Mouse (Mus musculus): ENCODE results near the gene Olfr48. TPM values are rescaled to one million over a fixed set of nuclear protein-coding genes. Genes with fewer than 3 reads are reported as not detected.

Olfr48 gene
- polyA plus RNA-seq, 1 experiment from 2014 or later: not detected

Other genes starting within 250 kb of the Olfr48 start
- not detected in 2 replicates for gene Olfr1247, start 234.1 kb downstream of the Olfr48 start, polyA plus RNA-seq (2014; fragmentation: Nextera tagmentation; extraction: Ambion mirVana)
- gene Olfr1248, start 230.0 kb downstream of the Olfr48 start, polyA plus RNA-seq (2014; fragmentation: Nextera tagmentation; extraction: Ambion mirVana): not detected in 2 replicates
- not detected in 2 replicates for gene Olfr1249, start 213.2 kb downstream of the Olfr48 start, polyA plus RNA-seq (2014; fragmentation: Nextera tagmentation; extraction: Ambion mirVana)
- gene Olfr1250, start 186.7 kb downstream of the Olfr48 start, polyA plus RNA-seq (2014; fragmentation: Nextera tagmentation; extraction: Ambion mirVana): not detected in 2 replicates
- gene Olfr1251, start 176.3 kb downstream of the Olfr48 start, polyA plus RNA-seq (2014; fragmentation: Nextera tagmentation; extraction: Ambion mirVana): not detected in 2 replicates
- not detected in 2 replicates for gene Olfr1252, start 123.2 kb downstream of the Olfr48 start, polyA plus RNA-seq (2014; fragmentation: Nextera tagmentation; extraction: Ambion mirVana)
- not detected in 2 replicates for gene Olfr1253, start 91.1 kb downstream of the Olfr48 start, polyA plus RNA-seq (2014; fragmentation: Nextera tagmentation; extraction: Ambion mirVana)
- gene Olfr1254, start 54.6 kb downstream of the Olfr48 start, polyA plus RNA-seq (2014; fragmentation: Nextera tagmentation; extraction: Ambion mirVana): not detected in 2 replicates
- gene Olfr1255, start 36.2 kb downstream of the Olfr48 start, polyA plus RNA-seq (2014; fragmentation: Nextera tagmentation; extraction: Ambion mirVana): not detected in 2 replicates
- gene Olfr1256, start 6.7 kb downstream of the Olfr48 start, polyA plus RNA-seq (2014; fragmentation: Nextera tagmentation; extraction: Ambion mirVana): not detected in 2 replicates
- not detected in 2 replicates for gene Olfr1257, start 30.2 kb upstream of the Olfr48 start, polyA plus RNA-seq (2014; fragmentation: Nextera tagmentation; extraction: Ambion mirVana)
- not detected in 2 replicates for gene Olfr1258, start 79.1 kb upstream of the Olfr48 start, polyA plus RNA-seq (2014; fragmentation: Nextera tagmentation; extraction: Ambion mirVana)
- gene Olfr1259, start 100.5 kb upstream of the Olfr48 start, polyA plus RNA-seq (2014; fragmentation: Nextera tagmentation; extraction: Ambion mirVana): not detected in 2 replicates
- gene Olfr1260, start 126.1 kb upstream of the Olfr48 start, polyA plus RNA-seq (2014; fragmentation: Nextera tagmentation; extraction: Ambion mirVana): not detected in 2 replicates
- not detected in 2 replicates for gene Olfr1261, start 143.0 kb upstream of the Olfr48 start, polyA plus RNA-seq (2014; fragmentation: Nextera tagmentation; extraction: Ambion mirVana)
- not detected in 2 replicates for gene Olfr1262, start 151.9 kb upstream of the Olfr48 start, polyA plus RNA-seq (2014; fragmentation: Nextera tagmentation; extraction: Ambion mirVana)
- not detected in 2 replicates for gene Olfr1263, start 163.9 kb upstream of the Olfr48 start, polyA plus RNA-seq (2014; fragmentation: Nextera tagmentation; extraction: Ambion mirVana)
- not detected in 2 replicates for gene Olfr1264, start 177.4 kb upstream of the Olfr48 start, polyA plus RNA-seq (2014; fragmentation: Nextera tagmentation; extraction: Ambion mirVana)
- not detected in 2 replicates for gene Olfr1265, start 187.1 kb upstream of the Olfr48 start, polyA plus RNA-seq (2014; fragmentation: Nextera tagmentation; extraction: Ambion mirVana)
- gene Olfr140, start 215.4 kb upstream of the Olfr48 start, polyA plus RNA-seq (2014; fragmentation: Nextera tagmentation; extraction: Ambion mirVana): not detected in 2 replicates

All from heart, embryonic 11.5 days (tissue).